Mouse (Mus musculus) layer of hippocampus, postnatal 25 days (tissue): Measurements from ENCODE around the gene Oprm1. TPM values are rescaled to one million over a fixed set of nuclear protein-coding genes. Genes with fewer than 3 reads are reported as not detected.

Experiments
- DNase-seq, 2 experiments: peaks; one replicate each; pipeline ENCODE4 v3.0.0; 2022; ENCODE audit warnings: mixed read lengths in 2 of 2, low spot score in 1 of 2; ENCODE audit errors: extremely low spot score in 1 of 2
- total RNA-seq, 2 experiments: library from RNA; stranded (reverse); gene quantifications; 2 replicates each; pipeline ENCODE4 v1.2.3; 2021

The Oprm1 gene
- total RNA-seq, 2 experiments from 2014 or later: 4.7 to 5.0 TPM

GRCm38 (mm10) chr10:6890348-6891009 is 132.2 kb downstream of the Oprm1 start:
- DNase-seq: no peak

- no peak for DNase-seq
Observed at GRCm38 (mm10) chr10:6895796-6896195, 137.5 kb downstream of the Oprm1 start.

GRCm38 (mm10) chr10:6896659-6897303 is 138.5 kb downstream of the Oprm1 start:
- no peak for DNase-seq

GRCm38 (mm10) chr10:6900126-6900525 is 141.8 kb downstream of the Oprm1 start:
- no peak for DNase-seq

GRCm38 (mm10) chr10:6901819-6902393 is 143.6 kb downstream of the Oprm1 start:
- no peak for DNase-seq

- DNase-seq: no peak
Observed at GRCm38 (mm10) chr10:6909763-6910162, 151.5 kb downstream of the Oprm1 start.

GRCm38 (mm10) chr10:6915991-6916390 is 157.7 kb downstream of the Oprm1 start:
- DNase-seq: no peak

- peak in 1 of 2 experiments; percentile 16 for DNase-seq
Observed at GRCm38 (mm10) chr10:6916545-6917257, 158.4 kb downstream of the Oprm1 start.

- no peak for DNase-seq
Observed at GRCm38 (mm10) chr10:6926724-6927123, 168.4 kb downstream of the Oprm1 start.

GRCm38 (mm10) chr10:6927600-6928223 is 169.4 kb downstream of the Oprm1 start:
- DNase-seq: no peak

- DNase-seq: no peak
Observed at GRCm38 (mm10) chr10:6928905-6929304, 170.6 kb downstream of the Oprm1 start.

- DNase-seq: no peak
Observed at GRCm38 (mm10) chr10:6930398-6930797, 172.1 kb downstream of the Oprm1 start.

GRCm38 (mm10) chr10:6930889-6931288 is 172.6 kb downstream of the Oprm1 start:
- DNase-seq: no peak

- no peak for DNase-seq
Observed at GRCm38 (mm10) chr10:6934776-6935175, 176.5 kb downstream of the Oprm1 start.

- no peak for DNase-seq
Observed at GRCm38 (mm10) chr10:6936671-6937425, 178.5 kb downstream of the Oprm1 start.

GRCm38 (mm10) chr10:6953115-6953514 is 194.8 kb downstream of the Oprm1 start:
- no peak for DNase-seq

GRCm38 (mm10) chr10:6954533-6954932 is 196.2 kb downstream of the Oprm1 start:
- no peak for DNase-seq

GRCm38 (mm10) chr10:6956357-6956756 is 198.1 kb downstream of the Oprm1 start:
- DNase-seq: no peak

- no peak for DNase-seq
Observed at GRCm38 (mm10) chr10:6958791-6959190, 200.5 kb downstream of the Oprm1 start.
